In the genomic region with DNA sequence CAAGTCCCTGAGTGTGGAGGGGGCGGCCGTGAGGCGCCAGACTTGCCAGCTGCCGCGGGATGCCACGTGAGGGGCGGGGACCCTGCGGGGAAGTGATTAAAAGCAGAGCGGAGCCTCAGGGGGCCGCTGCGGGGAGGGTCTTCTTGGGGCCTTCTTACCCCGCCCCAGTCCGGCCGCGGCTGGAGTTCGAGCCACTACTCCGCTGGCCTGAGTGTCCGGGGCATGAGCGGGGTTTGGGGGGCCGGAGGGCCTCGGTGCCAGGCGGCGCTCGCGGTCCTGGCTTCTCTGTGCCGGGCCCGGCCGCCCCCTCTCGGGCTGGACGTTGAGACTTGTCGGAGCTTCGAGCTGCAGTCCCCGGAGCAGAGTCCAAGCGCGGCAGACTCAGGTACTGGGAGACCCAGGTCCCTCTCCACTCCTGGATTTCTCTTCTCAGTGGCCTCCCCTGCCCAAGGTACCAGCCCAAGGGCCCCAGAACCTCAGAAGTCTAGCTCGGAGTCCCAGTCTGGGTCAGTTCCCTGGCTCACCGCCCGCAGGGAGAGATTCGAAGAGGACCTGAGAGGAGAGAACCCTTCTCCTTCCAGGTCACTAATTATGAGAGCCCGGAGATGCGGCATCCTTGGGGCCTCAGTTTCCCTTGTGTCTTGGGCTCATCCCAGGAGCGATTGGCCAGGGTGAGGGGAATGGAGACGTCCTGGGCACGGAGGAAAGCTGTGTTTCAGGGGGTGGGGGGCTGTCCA, we compare ENCODE assay signal across 8 mouse cellular contexts. TPM values are rescaled to one million over a fixed set of nuclear protein-coding genes. Genes with fewer than 3 reads are reported as not detected.
A peak's percentile ranks its signal among the peaks of the same experiment; 100 is the strongest.
DNase-seq lines count a peak whose midpoint lies in the region; ATAC-seq lines count a peak whose summit lies in the region.

Gene Syt6, plus strand, starts transcription at position 76 of the 737 bp plus-strand sequence.

- no peaks in the 10 kb centered on the region for H3K9me3 ChIP-seq in hindbrain, embryonic 13.5 days
- H3K9me3 ChIP-seq in midbrain, embryonic 10.5 days (replicated peaks) = no peaks in the 10 kb centered on the region

- no peak for ATAC-seq in frontal cortex, adult (ENCODE audit: low TSS enrichment)
- no peak; the same call in 1 of the 2 replicates for ATAC-seq in hindbrain, embryonic 13.5 days (ENCODE audit: low FRiP score)

- H3K27ac ChIP-seq in hindbrain, embryonic 13.5 days = peak within 1 kb of the TSS; percentile 44; the same call in 1 of the 2 replicates
- H3K27ac ChIP-seq in midbrain, embryonic 10.5 days (replicated peaks) = peak within 1 kb of the TSS; percentile 77

- peak within 1 kb of the TSS; percentile 81 for H3K9ac ChIP-seq in hindbrain, embryonic 13.5 days

- no peaks in the 10 kb centered on the region for H3K36me3 ChIP-seq in hindbrain, embryonic 13.5 days
- no peaks in the 10 kb centered on the region for H3K36me3 ChIP-seq in midbrain, embryonic 10.5 days

- peak within 1 kb of the TSS; percentile 59 for H3K4me3 ChIP-seq in hindbrain, embryonic 13.5 days
- H3K4me3 ChIP-seq in midbrain, embryonic 10.5 days = peak within 1 kb of the TSS; percentile 67

- peak; percentile 22 to 28 for DNase-seq in frontal cortex, postnatal 14 days (ENCODE audit: low spot score in 2 of 2)
- peak; percentile 38 for DNase-seq in right cerebral cortex, postnatal 4 days
- DNase-seq in right cerebral cortex, adult 18-20 months = no peak
- peak; percentile 46 for DNase-seq in midbrain, embryonic 10.5 days (ENCODE audit: low spot score)
- DNase-seq in urinary bladder, postnatal 36 days (ENCODE audit: low spot score in 2 of 2) = no peak
- no peak for DNase-seq in adrenal gland, postnatal 36 days

- peaks cover 66% of the 10 kb centered on the region for H3K4me1 ChIP-seq in hindbrain, embryonic 13.5 days (replicated peaks)
- H3K4me1 ChIP-seq in midbrain, embryonic 10.5 days = peaks cover 45% of the 10 kb centered on the region

- H3K4me2 ChIP-seq in hindbrain, embryonic 13.5 days = peak within 1 kb of the TSS; percentile 93

- WGBS in hindbrain, embryonic 13.5 days = under 1% methylated on average over 44 of the region's 44 CpGs
- WGBS in midbrain, embryonic 10.5 days = 1% methylated on average over 43 of the region's 44 CpGs

- H3K27me3 ChIP-seq in hindbrain, embryonic 13.5 days = peaks cover 73% of the 10 kb centered on the region
- peaks cover 81% of the 10 kb centered on the region for H3K27me3 ChIP-seq in midbrain, embryonic 10.5 days (ENCODE audit: low read depth, poor library complexity, severe bottlenecking)

RNA-seq across cellular contexts. Expression of gene Syt6, which starts in this region (rescaled TPM):
- 11.3 and 11.8 TPM in 2 replicates for polyA plus RNA-seq in hindbrain, embryonic 13.5 days (2015; fragmentation: Nextera tagmentation; extraction: Ambion mirVana)
- 0.74 and 2.3 TPM in 2 replicates for polyA plus RNA-seq in midbrain, embryonic 10.5 days (2016; fragmentation: Nextera tagmentation; extraction: Ambion mirVana)
- total RNA-seq in adrenal gland, postnatal 36 days (2021) = not detected

Comparison
In these comparisons a context has a peak if more than half of its experiments do, and no peak if none do; other contexts are left out.
1. DNase-seq: peak in frontal cortex, postnatal 14 days (2 of 2), right cerebral cortex, postnatal 4 days (single experiment) and midbrain, embryonic 10.5 days (single experiment); none in right cerebral cortex, adult 18-20 months (single experiment), urinary bladder, postnatal 36 days (0 of 2) and adrenal gland, postnatal 36 days (0 of 2).